Mouse (Mus musculus): ENCODE data around the gene Fdps. TPM values are rescaled to one million over a fixed set of nuclear protein-coding genes. Genes with fewer than 3 reads are reported as not detected.
A peak's percentile ranks its signal among the peaks of the same experiment; 100 is the strongest.

Gene Fdps
- polyA plus RNA-seq, 1 experiment from 2014 or later = 453 TPM

DNA sequence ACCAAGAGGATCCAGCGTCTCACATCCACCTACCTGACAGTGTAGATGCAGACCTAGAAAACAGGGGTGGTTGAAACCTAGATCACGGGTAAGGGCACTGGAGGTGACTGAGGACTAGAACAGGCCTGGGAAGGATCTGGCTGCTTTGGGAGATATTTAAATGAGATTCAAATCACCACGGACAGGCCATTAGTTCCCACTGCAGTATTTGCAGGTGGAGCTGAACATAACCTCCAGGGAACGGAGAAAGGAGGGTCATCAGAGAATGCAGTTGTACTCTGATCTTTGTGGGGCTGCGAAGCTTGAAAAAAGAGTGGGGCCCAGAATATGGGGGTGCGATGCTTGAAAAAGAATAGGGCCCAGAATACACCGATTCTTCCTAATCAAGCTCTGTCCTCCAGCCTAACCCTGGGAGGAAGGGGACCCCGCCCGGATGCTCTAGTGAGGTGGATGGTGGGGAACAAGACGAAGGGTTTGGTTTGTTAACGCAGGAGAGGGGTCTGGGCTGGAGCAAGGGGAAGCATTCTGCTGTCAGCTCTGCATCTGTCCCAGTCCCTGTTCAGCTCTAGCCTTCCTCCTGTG lies 9.2 kb downstream of the Fdps start:
- 11% methylated on average over 11 of the region's 11 CpGs for WGBS
- peaks cover 11% of the 10 kb centered on the region; the same call in 1 of the 2 replicates for H3K4me1 ChIP-seq (ENCODE audit: control insufficient read depth, insufficient read depth, low read length)
- H3K9me3 ChIP-seq (ENCODE audit: control insufficient read depth, low read length) = no peaks in the 10 kb centered on the region
- peaks cover 27% of the 10 kb centered on the region for H3K36me3 ChIP-seq (ENCODE audit: control insufficient read depth, insufficient read depth, low read length)
- H3K4me3 ChIP-seq (ENCODE audit: low read depth, low read length) = peak overlapping the region; percentile 67
- peak; percentile 41 for ATAC-seq (ENCODE audit: low read depth)
- H3K27me3 ChIP-seq (ENCODE audit: control insufficient read depth, insufficient read depth, low read length) = no peaks in the 10 kb centered on the region
- peak overlapping the region; percentile 79 for H3K9ac ChIP-seq (replicated peaks; ENCODE audit: low read depth, low read length)
- peak overlapping the region; percentile 97 for H3K4me2 ChIP-seq (ENCODE audit: low read depth, low read length)
- H3K27ac ChIP-seq (ENCODE audit: low read depth, low read length) = peak overlapping the region; percentile 73

DNA sequence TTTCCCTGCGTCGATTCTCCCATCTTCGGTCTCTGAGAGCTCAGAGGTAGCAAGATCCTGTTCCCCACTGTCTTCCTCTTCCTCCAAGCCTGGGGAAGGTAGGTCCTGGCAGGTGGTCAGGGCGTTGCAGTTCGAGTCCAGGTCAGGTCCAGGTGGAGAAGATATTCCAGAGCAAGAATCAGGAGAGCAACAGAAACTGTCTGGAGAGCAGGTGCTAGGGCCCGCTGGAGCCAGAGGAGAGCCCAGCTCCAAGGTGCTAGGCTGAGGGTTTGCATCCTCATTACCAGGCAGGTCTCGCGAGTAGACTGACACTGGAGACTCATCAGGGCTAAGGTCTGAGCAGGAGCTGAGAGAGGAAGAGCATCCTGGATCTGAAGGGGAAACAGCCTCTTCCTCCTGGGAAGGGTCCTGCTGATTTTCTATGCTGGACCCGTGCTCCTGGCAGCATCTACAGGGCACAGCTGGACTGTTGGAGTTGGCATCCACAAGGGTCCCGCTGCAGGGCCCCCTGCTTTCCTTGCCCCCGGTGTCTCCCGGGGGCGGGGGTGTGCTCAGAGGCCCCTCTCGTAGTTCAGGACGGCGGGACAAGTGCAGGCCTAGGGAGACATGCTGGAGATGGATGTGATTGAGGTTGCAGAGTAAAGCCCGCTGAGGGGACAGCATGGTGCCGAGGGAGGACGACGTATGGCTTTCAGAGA lies 9.8 kb downstream of the Fdps start:
- H3K4me3 ChIP-seq (ENCODE audit: low read depth, low read length) = peak overlapping the region; percentile 67
- peak overlapping the region; percentile 79 for H3K9ac ChIP-seq (replicated peaks; ENCODE audit: low read depth, low read length)
- H3K4me1 ChIP-seq (ENCODE audit: control insufficient read depth, insufficient read depth, low read length) = peaks cover 13% of the 10 kb centered on the region; the same call in 1 of the 2 replicates
- H3K9me3 ChIP-seq (ENCODE audit: control insufficient read depth, low read length) = no peaks in the 10 kb centered on the region
- H3K27ac ChIP-seq (ENCODE audit: low read depth, low read length) = peak overlapping the region; percentile 29; the same call in 1 of the 2 replicates
- H3K36me3 ChIP-seq (ENCODE audit: control insufficient read depth, insufficient read depth, low read length) = peaks cover 25% of the 10 kb centered on the region
- 9% methylated on average over 20 of the region's 20 CpGs for WGBS
- no peaks in the 10 kb centered on the region for H3K27me3 ChIP-seq (ENCODE audit: control insufficient read depth, insufficient read depth, low read length)
- peak overlapping the region; percentile 97 for H3K4me2 ChIP-seq (ENCODE audit: low read depth, low read length)
- ATAC-seq (ENCODE audit: low read depth) = no peak

DNA sequence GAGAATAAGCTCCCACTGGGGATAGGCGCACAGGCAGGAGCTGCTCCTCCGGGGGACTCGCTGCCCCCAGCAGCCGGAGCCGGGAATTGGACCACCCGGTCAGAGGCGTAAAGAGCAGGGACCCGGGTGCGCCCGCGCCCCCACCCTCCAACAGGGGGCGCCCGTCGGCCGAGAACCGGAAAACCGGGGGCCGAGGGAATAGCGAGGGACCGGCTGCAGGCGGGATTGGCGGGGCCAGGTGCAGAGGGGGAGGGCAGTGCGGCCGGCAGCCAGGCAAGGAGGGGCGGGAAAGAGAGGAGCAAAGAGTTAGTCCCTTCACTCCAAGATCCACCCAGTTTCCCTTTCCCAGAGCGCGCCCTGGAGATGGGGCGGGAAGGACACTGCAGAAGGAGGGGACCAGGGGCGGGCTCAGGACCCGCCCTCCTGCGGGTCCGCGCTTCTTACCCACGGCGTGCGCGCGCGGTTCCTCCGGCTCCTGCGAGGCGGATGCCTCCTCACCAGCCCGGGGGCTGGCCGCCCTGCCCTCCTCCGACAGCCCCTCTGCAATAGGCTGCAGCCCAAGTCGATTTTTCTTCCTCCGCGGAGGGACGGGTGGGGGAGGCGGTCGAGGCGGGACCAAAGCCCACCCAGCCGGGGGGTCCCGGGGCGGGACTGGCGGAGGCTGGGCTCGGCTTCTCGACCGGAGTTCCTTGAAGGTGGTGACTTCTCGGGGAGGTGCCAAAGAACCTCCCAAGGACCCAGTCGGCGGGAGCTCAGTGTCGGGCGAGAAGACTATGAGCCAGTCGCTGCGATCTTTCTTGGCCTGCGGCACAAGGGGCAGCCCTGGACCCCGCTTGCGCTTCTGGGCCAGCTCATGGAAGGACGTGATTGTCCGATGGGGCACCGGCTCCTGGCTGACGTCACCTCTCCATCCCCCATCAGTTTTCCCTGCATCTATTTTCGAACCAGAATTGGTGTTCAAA lies 10.8 kb downstream of the Fdps start:
- peaks cover 21% of the 10 kb centered on the region; the same call in 1 of the 2 replicates for H3K36me3 ChIP-seq (ENCODE audit: control insufficient read depth, insufficient read depth, low read length)
- WGBS = under 1% methylated on average over 71 of the region's 74 CpGs

DNA sequence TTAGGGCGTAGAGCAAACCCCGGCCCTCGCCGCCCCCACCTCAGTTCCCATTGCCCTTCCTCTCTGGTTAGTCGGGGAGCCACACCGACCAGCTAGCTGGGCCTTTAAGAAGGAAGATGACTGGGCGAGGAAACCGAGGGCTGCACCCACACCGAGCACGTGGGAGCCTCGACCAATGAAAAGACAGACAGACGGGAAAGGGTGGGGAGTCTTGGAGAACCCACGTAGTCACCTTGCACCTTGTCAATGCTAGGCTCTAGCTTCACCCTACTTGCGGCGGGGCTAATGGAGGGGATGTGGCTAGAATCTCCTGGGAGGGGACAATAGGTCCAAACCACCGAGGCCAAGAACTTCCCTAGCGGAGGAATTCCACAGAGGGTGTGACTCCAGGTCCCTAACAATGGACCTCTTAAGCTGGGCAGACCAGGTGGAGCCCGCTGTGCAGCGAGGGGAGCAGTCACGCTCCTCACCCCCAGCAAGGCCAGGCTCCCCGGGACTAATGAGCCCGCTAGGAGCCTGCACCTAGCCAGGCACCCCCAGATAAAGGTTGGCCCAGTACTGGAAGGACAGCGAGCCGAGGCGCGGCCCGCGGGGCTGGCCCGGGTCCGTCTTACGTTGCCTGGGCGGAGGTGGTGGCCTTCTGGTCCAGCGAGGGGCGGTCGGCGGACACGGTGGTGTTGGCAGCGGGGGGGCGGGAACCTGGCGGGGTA lies 11.7 kb downstream of the Fdps start:
- Histone ChIP-seq H3K4me3 (ENCODE audit: low read depth, low read length) (peak overlapping the region; percentile 67), H3K27me3 (ENCODE audit: control insufficient read depth, insufficient read depth, low read length) (no peaks in the 10 kb centered on the region), H3K4me1 (ENCODE audit: control insufficient read depth, insufficient read depth, low read length) (peaks cover 13% of the 10 kb centered on the region; the same call in 1 of the 2 replicates), H3K9me3 (ENCODE audit: control insufficient read depth, low read length) (no peaks in the 10 kb centered on the region), H3K36me3 (ENCODE audit: control insufficient read depth, insufficient read depth, low read length) (peaks cover 15% of the 10 kb centered on the region; the same call in 1 of the 2 replicates), H3K9ac (replicated peaks; ENCODE audit: low read depth, low read length) (peak overlapping the region; percentile 79), H3K27ac (ENCODE audit: low read depth, low read length) (peak overlapping the region; percentile 52), H3K4me2 (ENCODE audit: low read depth, low read length) (peak overlapping the region; percentile 97)
- ATAC-seq (ENCODE audit: low read depth) = peak; percentile 73
- WGBS = under 1% methylated on average over 36 of the region's 40 CpGs

More for the DNA sequence above, 10.8 kb downstream of the Fdps start:
- peak; percentile 35 for ATAC-seq (ENCODE audit: low read depth)
- Histone ChIP-seq H3K9ac (replicated peaks; ENCODE audit: low read depth, low read length) (peak overlapping the region; percentile 79), H3K4me1 (ENCODE audit: control insufficient read depth, insufficient read depth, low read length) (peaks cover 13% of the 10 kb centered on the region; the same call in 1 of the 2 replicates), H3K27me3 (ENCODE audit: control insufficient read depth, insufficient read depth, low read length) (no peaks in the 10 kb centered on the region), H3K4me2 (ENCODE audit: low read depth, low read length) (peak overlapping the region; percentile 97), H3K9me3 (ENCODE audit: control insufficient read depth, low read length) (no peaks in the 10 kb centered on the region), H3K27ac (ENCODE audit: low read depth, low read length) (peak overlapping the region; percentile 66), H3K4me3 (ENCODE audit: low read depth, low read length) (peak overlapping the region; percentile 67)

DNA sequence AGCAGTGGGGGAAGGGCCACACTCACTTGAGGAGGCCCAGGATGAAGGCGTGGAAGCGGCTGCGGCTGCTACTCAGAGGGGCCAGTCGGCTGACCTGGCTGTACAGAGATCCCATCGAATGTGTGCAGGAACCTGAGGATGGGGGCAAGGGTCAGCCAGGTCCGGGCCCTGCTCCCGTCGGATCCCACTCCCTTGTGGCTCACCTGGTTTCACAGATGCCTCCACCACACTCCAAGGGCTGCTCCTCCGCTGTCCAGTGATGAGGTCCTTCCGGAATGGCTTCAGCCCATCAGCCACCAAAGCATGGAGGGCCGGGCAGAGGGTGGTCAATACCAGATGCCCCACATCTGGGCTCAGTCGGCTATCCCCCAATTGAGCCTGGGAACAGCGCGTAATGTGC lies 12.8 kb downstream of the Fdps start:
- Histone ChIP-seq H3K27me3 (ENCODE audit: control insufficient read depth, insufficient read depth, low read length) (no peaks in the 10 kb centered on the region), H3K9ac (replicated peaks; ENCODE audit: low read depth, low read length) (no peak overlapping the region), H3K27ac (ENCODE audit: low read depth, low read length) (no peak overlapping the region), H3K4me2 (ENCODE audit: low read depth, low read length) (no peak overlapping the region), H3K9me3 (ENCODE audit: control insufficient read depth, low read length) (no peaks in the 10 kb centered on the region), H3K4me1 (ENCODE audit: control insufficient read depth, insufficient read depth, low read length) (peaks cover 13% of the 10 kb centered on the region; the same call in 1 of the 2 replicates), H3K4me3 (ENCODE audit: low read depth, low read length) (0 out of 2 replicates have a peak overlapping the region, but pooled peaks have one; percentile 67), H3K36me3 (ENCODE audit: control insufficient read depth, insufficient read depth, low read length) (peaks cover 12% of the 10 kb centered on the region)
- ATAC-seq (ENCODE audit: low read depth) = no peak
- WGBS = 70% methylated on average over 14 of the region's 14 CpGs

DNA sequence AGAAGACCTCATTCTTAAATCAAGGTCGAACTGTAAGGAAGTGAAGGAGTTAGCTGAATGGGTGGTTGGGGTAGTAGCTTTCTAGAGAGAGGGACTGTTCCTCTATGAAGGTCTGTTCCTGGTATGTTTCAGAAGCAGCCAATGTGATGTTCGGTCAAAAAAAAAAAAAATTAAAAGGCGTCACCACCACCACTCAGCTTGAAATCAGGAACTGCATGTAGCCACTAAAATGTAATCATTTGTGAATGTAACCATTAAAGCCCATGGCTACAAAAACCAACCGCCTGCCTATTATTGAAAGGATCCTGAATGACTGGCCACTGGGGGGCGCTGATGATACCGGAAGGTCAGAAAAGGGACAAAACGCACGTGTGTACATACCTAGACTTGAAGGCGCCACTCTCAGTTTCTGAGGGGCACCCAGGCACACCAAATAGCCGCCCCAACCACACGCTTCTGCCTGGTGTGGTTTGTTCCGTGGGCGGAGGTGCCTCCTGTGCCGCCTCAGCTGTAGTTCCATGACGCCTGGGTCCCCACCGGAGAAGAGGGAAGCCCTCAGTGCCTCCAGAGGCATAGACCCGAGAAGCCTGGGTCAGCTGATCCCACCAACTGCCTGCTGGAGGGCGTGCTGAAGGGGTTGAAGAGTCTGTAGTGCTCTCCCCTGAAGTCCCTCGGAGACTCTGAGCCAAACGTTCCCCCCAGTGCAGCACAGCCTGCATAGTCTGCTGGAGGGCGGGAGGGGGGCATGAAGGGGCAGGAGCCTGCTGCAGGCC lies 14.2 kb downstream of the Fdps start:
- Histone ChIP-seq H3K9me3 (ENCODE audit: control insufficient read depth, low read length) (no peaks in the 10 kb centered on the region), H3K9ac (replicated peaks; ENCODE audit: low read depth, low read length) (no peak overlapping the region), H3K4me2 (ENCODE audit: low read depth, low read length) (no peak overlapping the region), H3K27ac (ENCODE audit: low read depth, low read length) (no peak overlapping the region), H3K27me3 (ENCODE audit: control insufficient read depth, insufficient read depth, low read length) (no peaks in the 10 kb centered on the region), H3K4me3 (ENCODE audit: low read depth, low read length) (no peak overlapping the region), H3K36me3 (ENCODE audit: control insufficient read depth, insufficient read depth, low read length) (peaks cover 15% of the 10 kb centered on the region), H3K4me1 (ENCODE audit: control insufficient read depth, insufficient read depth, low read length) (peaks cover 13% of the 10 kb centered on the region; the same call in 1 of the 2 replicates)
- ATAC-seq (ENCODE audit: low read depth) = no peak
- 42% methylated on average over 21 of the region's 21 CpGs for WGBS

DNA sequence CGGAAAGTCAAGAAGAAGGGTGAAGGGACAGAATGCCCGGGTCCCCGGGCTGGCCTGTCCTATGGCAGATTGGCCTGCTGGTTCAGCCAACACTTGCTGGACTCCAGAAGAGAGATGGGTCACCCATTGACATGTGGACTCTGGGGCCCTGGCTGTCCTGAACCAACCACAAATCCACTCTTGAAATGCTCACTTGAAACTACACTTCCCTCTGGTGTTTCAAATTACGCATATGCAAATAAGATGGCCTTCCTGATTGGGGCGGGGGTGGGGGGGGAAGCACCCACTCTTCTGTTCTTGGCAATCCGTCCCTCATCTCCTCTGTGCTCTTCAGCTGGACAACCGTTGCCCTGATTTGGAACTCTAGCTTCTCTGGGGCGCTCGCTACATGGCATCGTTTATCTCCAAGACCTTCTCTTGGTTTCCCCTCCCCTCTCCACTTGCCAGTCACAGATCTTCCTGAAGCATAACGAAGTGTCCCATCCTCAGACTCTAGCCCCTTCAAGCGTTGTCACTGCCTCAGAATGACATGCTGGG lies 17.0 kb downstream of the Fdps start:
- peaks cover 3% of the 10 kb centered on the region; the same call in 1 of the 2 replicates for H3K4me1 ChIP-seq (ENCODE audit: control insufficient read depth, insufficient read depth, low read length)
- H3K36me3 ChIP-seq (ENCODE audit: control insufficient read depth, insufficient read depth, low read length) = peaks cover 20% of the 10 kb centered on the region
- no peaks in the 10 kb centered on the region for H3K9me3 ChIP-seq (ENCODE audit: control insufficient read depth, low read length)
- H3K9ac ChIP-seq (replicated peaks; ENCODE audit: low read depth, low read length) = no peak overlapping the region
- no peaks in the 10 kb centered on the region for H3K27me3 ChIP-seq (ENCODE audit: control insufficient read depth, insufficient read depth, low read length)
- H3K27ac ChIP-seq (ENCODE audit: low read depth, low read length) = no peak overlapping the region
- 81% methylated on average over 12 of the region's 12 CpGs for WGBS
- no peak for ATAC-seq (ENCODE audit: low read depth)
- H3K4me3 ChIP-seq (ENCODE audit: low read depth, low read length) = no peak overlapping the region
- H3K4me2 ChIP-seq (ENCODE audit: low read depth, low read length) = no peak overlapping the region
